Mouse (Mus musculus) heart, embryonic 11.5 days (tissue): ENCODE measurements around the gene Fam173a. TPM values are rescaled to one million over a fixed set of nuclear protein-coding genes. Genes with fewer than 3 reads are reported as not detected.
"Not testable (repeated sequence)": the region's sequence is repeated elsewhere in the genome, so short reads cannot be mapped to it uniquely, and the experiment has no call there.

ENCODE experiments used
- ATAC-seq: fragments of 200-750 bp; cut with Nextera tagmentation; replicated peaks from 2 replicates; pipeline ENCODE4 v1.8.0; 2017; ENCODE audit warnings: moderate library complexity; ENCODE audit not compliant: insufficient number of reproducible peaks, low FRiP score, low TSS enrichment
- H3K27ac ChIP-seq: fragments of 300-500 bp; sonication (generic); 2 replicates; pipeline ENCODE4 v1.5.1; 2014; ENCODE audit warnings: mild to moderate bottlenecking, low read depth, low read length
- H3K27me3 ChIP-seq: fragments of 300-500 bp; sonication (generic); 2 replicates; pipeline ENCODE4 v1.6.1; 2014; ENCODE audit warnings: mild to moderate bottlenecking, low read length, mixed read lengths; ENCODE audit not compliant: control insufficient read depth, insufficient read depth
- H3K36me3 ChIP-seq: fragments of 300-500 bp; sonication (generic); 2 replicates; pipeline ENCODE4 v1.6.1; 2014; ENCODE audit warnings: mild to moderate bottlenecking, low read length, moderate library complexity, mixed read lengths; ENCODE audit not compliant: control insufficient read depth, insufficient read depth
- H3K4me1 ChIP-seq: fragments of 300-500 bp; sonication (generic); 2 replicates; pipeline ENCODE4 v1.6.1; 2014; ENCODE audit warnings: low read length; ENCODE audit not compliant: control insufficient read depth, insufficient read depth
- H3K4me2 ChIP-seq: fragments of 300-500 bp; sonication (generic); 2 replicates; pipeline ENCODE4 v1.6.1; 2014; ENCODE audit warnings: mild to moderate bottlenecking, moderate library complexity
- H3K4me3 ChIP-seq: fragments of 300-500 bp; sonication (generic); 2 replicates; pipeline ENCODE4 v1.5.1; 2014; ENCODE audit warnings: low read depth, low read length
- H3K9ac ChIP-seq: fragments of 300-500 bp; sonication (generic); 2 replicates; pipeline ENCODE4 v1.6.1; 2014; ENCODE audit warnings: mild to moderate bottlenecking, low read depth, low read length, moderate library complexity
- H3K9me3 ChIP-seq: fragments of 300-500 bp; sonication (generic); replicated peaks from 2 replicates; pipeline ENCODE4 v1.6.1; 2016; ENCODE audit warnings: low read length; ENCODE audit not compliant: control insufficient read depth
- WGBS: fragments of 180-500 bp; shearing (Covaris S2); extraction: QIAGEN DNeasy Blood & Tissue Kit; methylation state at CpG from one replicate; pipeline ENCODE4 v1.1.7; 2014; ENCODE audit not compliant: insufficient replicate concordance; 5-methylcytosine and 5-hydroxymethylcytosine counted together
- polyA plus RNA-seq: library from polyadenylated mRNA; unstranded; fragments of >200 nt; fragmentation: Nextera tagmentation; extraction: Ambion mirVana; gene quantifications from 2 replicates; pipeline ENCODE4 v1.2.1, GENCODE M21; 2014

Gene Fam173a
- polyA plus RNA-seq, 1 experiment from 2014 or later, result 74.0 TPM

DNA sequence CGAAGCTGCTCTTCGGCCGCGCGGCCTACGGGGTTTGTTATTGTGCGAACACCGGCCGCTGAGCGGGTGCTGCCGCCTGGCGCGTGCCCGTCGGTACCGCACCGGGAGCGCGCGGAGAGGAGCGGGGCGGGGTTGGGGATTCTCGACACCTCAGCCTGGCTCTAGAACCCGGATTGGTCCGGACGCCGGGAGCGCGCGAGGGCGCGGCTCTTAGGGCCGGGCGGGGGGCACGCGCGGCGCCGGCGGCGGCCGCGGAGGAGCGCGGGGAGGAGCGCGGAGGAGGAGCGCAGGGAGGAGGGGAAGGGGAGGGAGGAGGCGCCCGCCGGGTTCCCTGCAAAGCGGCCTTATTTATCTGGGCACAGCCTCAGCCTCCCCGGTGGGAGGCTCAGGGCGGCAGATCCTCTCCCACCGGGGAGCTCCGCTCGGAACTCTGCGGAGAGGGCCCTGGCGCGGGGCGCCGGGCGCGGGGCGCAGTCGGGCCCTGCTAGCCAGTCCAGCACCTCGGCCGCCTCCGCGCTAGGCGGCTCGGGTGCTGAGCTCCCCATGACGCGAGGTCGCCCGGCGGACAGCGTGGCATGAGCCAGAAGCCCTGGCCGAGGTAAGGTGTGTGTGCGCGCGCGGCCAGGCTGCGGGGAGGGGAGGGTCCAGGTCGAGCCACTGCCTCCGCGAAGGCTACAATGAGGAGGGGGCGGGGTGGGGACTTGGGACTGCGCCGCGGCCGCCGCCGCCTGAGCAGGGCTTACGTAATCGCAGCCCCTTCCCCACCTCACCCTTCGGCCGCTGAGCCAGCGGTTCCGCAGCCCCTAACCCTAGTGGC is 16.3 kb upstream of the Fam173a start, which contains the start of gene Fbxl16:
Fbxl16 (plus strand) TSS at position 297 of the 817 bp plus-strand sequence.
- Histone ChIP-seq H3K9me3 (no peaks in the 10 kb centered on the region), H3K27me3 (peaks cover 59% of the 10 kb centered on the region), H3K4me3 (peak within 1 kb of the TSS; percentile 69), H3K4me1 (peaks cover 9% of the 10 kb centered on the region), H3K36me3 (no peaks in the 10 kb centered on the region), H3K9ac (peak within 1 kb of the TSS; percentile 60), H3K27ac (no peak within 1 kb of the TSS), H3K4me2 (peak within 1 kb of the TSS; percentile 98)
- ATAC-seq, result peak; percentile 58; the same call in 1 of the 2 replicates
- WGBS, result under 1% methylated on average over 84 of the region's 100 CpGs

DNA sequence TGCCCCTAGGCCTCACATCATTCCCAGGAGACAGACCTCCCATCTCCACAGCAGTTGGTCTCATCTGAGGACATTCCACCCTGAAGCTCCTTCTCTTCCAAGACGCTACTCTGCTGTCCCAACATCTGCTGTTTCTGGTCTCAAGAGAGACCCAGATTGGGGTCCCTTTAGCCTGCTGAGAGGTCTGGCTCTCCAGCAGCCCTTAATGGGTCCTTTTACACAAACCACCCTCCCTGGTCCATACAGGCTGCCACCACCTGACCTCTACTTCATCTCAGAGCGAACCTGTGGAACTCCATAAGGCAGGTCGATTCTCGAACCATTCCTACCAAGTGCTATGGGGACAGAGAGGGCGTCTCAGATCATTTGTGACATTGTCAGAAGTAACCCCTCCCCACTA is 15.3 kb upstream of the Fam173a start:
- ATAC-seq, result no peak
- WGBS, result 33% methylated on average over 5 of the region's 5 CpGs
- H3K4me1 ChIP-seq, result peaks cover 13% of the 10 kb centered on the region
- no peaks in the 10 kb centered on the region for H3K9me3 ChIP-seq
- no peak overlapping the region for H3K9ac ChIP-seq
- peaks cover 56% of the 10 kb centered on the region for H3K27me3 ChIP-seq
- H3K4me2 ChIP-seq, result peak overlapping the region; percentile 98; the same call in 1 of the 2 replicates
- H3K27ac ChIP-seq, result no peak overlapping the region
- H3K4me3 ChIP-seq, result peak overlapping the region; percentile 69; the same call in 1 of the 2 replicates
- H3K36me3 ChIP-seq, result no peaks in the 10 kb centered on the region

DNA sequence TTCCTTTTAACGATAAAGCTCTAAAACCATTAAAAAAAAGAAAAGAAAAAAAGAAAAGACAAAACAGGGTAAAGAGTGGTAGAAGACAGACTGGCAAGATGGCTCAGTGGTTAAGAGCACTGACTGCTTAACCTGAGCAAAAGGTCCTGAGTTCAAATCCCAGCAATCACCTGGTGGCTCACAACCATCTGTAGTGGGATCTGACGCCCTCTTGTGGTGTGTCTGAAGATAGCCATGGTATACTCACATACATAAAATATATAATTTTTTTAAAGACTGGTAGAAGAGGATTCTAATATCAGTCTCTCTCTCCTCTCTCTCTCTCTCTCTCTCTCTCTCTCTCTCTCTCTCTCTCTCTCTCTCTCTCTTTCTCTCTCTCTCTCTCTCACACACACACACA is 14.8 kb upstream of the Fam173a start:
- not testable (repeated sequence) for H3K9me3 ChIP-seq, H3K27ac ChIP-seq, H3K9ac ChIP-seq, H3K36me3 ChIP-seq, H3K4me3 ChIP-seq, H3K4me2 ChIP-seq, ATAC-seq
- Histone ChIP-seq H3K27me3 (peaks cover 50% of the 10 kb centered on the region), H3K4me1 (peaks cover 13% of the 10 kb centered on the region)
- 25% methylated on average over 2 of the region's 2 CpGs for WGBS

DNA sequence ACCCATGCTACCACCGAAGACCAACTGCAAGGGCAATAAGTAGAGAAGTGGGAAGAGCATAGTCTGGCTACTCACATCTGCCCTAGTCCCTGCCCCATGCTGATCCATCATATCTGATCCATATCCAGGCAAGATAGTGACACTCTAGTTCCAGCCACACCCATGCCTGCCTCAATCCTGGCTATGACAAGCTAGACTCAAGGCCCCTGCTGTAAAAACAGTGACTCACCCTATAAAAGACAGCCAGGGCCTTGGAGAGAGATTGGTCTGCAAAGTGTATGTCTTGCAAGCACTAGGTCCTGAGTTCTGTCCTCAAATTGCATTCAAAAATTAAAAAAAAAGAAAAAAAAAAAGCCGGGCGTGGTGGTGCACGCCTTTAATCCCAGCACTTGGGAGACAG is 13.8 kb upstream of the Fam173a start:
- 83% methylated on average over 4 of the region's 4 CpGs for WGBS
- H3K4me1 ChIP-seq, result peaks cover 13% of the 10 kb centered on the region
- H3K9ac ChIP-seq, result no peak overlapping the region
- H3K27ac ChIP-seq, result no peak overlapping the region
- no peaks in the 10 kb centered on the region for H3K9me3 ChIP-seq
- H3K4me3 ChIP-seq, result no peak overlapping the region
- no peak overlapping the region for H3K4me2 ChIP-seq
- H3K27me3 ChIP-seq, result peaks cover 40% of the 10 kb centered on the region
- no peak for ATAC-seq
- H3K36me3 ChIP-seq, result no peaks in the 10 kb centered on the region

DNA sequence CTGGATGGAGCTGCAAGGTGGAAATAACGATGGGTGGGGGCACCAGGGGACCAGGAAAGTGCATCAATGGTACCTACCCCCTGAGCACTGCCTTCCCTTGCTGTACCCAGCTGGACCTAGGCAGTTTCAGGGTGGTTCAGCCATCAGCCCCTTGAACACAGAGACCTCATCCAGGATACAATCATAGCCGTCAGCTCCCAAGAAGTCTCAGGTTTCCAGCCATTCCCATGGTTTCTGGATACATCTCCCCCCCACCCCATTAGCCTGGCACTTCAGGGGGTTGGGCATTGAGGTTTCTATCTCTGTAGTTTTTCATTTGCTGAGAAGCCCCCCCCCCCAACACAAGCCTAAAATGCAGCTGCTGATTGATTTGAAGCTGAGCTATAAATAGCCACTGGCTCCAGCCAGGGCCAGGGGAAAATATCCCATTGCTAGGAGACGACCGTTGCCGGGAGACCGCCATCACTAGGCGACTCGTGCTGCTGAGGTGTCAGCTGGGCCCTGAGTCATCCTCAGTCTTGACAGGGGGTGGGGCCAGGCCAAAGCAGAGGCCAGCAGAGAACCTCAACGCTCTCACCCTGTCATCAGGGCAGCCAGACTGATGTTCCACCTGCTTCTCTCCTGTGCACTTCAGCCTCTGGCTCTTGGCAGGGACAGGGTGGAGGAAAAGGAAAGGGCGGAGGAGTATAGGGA is 10.3 kb upstream of the Fam173a start:
- Histone ChIP-seq H3K36me3 (no peaks in the 10 kb centered on the region), H3K9ac (no peak overlapping the region), H3K4me1 (peaks cover 4% of the 10 kb centered on the region), H3K27ac (no peak overlapping the region; the same call in 1 of the 2 replicates), H3K4me2 (peak overlapping the region; percentile 25), H3K27me3 (peaks cover 5% of the 10 kb centered on the region), H3K9me3 (no peaks in the 10 kb centered on the region), H3K4me3 (no peak overlapping the region)
- 6% methylated on average over 10 of the region's 10 CpGs for WGBS
- peak; percentile 73 for ATAC-seq

DNA sequence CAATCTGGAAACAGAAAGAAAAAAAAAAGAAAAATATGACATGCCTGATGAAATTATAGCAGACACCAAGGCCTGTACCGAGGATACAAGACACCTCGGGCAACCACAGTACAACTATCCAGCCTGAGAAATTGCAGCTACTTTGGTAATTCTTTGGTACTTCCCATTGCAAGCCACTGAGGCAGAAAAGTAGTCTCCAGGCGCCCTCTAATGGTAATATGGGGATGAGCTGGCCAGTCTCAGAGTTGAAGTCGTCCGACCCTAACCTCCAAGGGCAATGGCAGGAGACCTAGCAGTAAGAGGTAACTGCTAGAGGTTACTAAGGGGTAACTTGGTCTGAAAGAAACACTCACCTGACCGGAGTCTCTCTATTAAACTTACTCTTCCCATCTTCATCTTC is 8.3 kb upstream of the Fam173a start:
- no peaks in the 10 kb centered on the region for H3K36me3 ChIP-seq
- H3K9ac ChIP-seq, result no peak overlapping the region
- H3K27me3 ChIP-seq, result no peaks in the 10 kb centered on the region; the same call in 1 of the 2 replicates
- H3K4me2 ChIP-seq, result no peak overlapping the region
- no peak overlapping the region for H3K4me3 ChIP-seq
- peaks cover 8% of the 10 kb centered on the region for H3K4me1 ChIP-seq
- 7% methylated on average over 6 of the region's 6 CpGs for WGBS
- H3K9me3 ChIP-seq, result no peaks in the 10 kb centered on the region
- no peak overlapping the region for H3K27ac ChIP-seq
- ATAC-seq, result no peak

DNA sequence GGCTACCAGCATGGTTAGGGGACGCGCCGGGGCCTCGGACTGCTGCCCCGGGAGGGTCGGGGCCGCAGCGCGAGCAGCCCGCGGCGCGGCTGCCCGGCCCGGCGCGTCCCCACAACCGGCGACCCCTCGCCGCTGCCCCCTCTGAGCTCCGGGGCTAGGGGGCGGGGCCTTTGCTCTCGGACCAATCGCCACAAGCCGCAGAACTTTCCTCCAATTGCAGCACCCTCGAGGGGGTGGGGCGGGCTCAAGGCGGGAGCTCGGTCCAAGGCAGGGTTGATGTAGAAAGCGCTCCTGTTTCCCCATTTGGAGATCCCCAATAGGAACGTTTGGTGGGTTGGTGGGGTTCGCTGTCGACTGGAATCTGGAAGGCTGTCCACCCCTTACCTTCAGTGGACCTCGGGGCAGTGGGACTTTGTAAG is 4.3 kb upstream of the Fam173a start, which contains the start of gene Metrn:
Metrn (minus strand) TSS at position 186 of the 419 bp plus-strand sequence.
- WGBS, result 0% methylated on average over 34 of the region's 35 CpGs
- no peak within 1 kb of the TSS for H3K27ac ChIP-seq
- peaks cover 23% of the 10 kb centered on the region for H3K4me1 ChIP-seq
- peak within 1 kb of the TSS; percentile 99 for H3K4me2 ChIP-seq
- peak within 1 kb of the TSS; percentile 68 for H3K9ac ChIP-seq
- no peaks in the 10 kb centered on the region for H3K36me3 ChIP-seq
- no peaks in the 10 kb centered on the region for H3K27me3 ChIP-seq
- ATAC-seq, result peak; percentile 67
- H3K9me3 ChIP-seq, result no peaks in the 10 kb centered on the region
- peak within 1 kb of the TSS; percentile 55 for H3K4me3 ChIP-seq

DNA sequence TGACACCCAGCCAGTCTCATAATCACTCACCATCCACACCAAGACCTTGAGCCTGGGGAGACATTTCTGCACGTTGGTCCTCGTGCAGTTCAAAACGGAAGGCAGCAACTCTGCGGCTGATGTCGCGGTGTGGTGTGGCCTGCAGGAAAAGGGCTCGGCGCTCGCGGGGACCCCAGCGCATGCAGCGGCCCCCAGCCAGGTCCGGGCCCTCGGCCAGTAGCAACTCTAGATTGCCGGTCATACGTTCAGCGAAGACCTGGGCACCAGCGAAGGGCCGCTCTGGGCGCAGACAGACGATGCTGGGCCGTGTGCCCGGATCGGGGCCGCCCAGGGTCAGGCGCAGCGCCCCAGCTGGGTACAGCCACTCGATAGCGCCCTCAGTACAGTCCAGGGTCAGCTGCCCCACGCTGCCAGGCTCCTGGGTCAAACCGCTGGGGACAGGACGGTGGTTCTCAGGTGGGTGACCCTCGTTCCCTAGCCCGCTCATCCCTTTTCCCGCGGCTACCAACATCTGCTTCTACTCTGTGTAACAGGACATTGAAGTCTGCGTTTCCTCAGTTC is 3.6 kb upstream of the Fam173a start:
- Histone ChIP-seq H3K27ac (no peak overlapping the region), H3K36me3 (no peaks in the 10 kb centered on the region), H3K4me2 (peak overlapping the region; percentile 99), H3K9me3 (no peaks in the 10 kb centered on the region), H3K4me3 (peak overlapping the region; percentile 55), H3K9ac (peak overlapping the region; percentile 68), H3K27me3 (no peaks in the 10 kb centered on the region), H3K4me1 (peaks cover 25% of the 10 kb centered on the region)
- ATAC-seq, result no peak
- WGBS, result 1% methylated on average over 37 of the region's 37 CpGs
